Mouse (Mus musculus): ENCODE results near the gene Gm3854.
"Not testable (repeated sequence)": the region's sequence is repeated elsewhere in the genome, so short reads cannot be mapped to it uniquely, and the experiment has no call there.

Gm3854 gene

DNA sequence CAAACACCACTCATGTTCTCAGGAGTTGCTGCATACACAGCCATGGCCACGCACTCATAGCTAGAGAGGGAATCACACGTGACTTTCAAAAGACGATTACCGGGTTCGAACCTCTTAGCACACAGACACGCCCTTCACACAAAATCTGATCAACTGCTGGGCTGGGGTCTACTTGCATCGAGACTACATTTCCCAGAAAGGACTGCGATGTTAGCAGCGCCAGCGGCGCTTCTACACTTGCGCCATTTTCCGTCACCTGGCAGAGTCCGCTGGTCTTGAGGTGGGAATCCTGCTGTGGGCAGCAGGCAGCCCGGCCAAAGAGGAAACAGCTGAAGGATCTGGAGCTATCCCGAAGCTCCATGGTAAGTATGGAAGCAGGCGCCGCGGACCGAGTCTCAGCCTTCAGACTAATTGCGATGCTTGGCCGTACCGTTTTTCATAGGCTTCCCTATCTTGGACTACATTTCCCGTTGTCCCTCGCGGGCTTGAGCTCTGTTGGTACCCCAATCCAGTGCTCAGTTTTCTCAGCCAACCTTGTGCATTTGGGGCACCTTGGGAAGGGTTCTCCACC is at the start of gene Gm3854:
Gm3854 (plus strand) TSS at position 259 of the 571 bp plus-strand sequence.
- in situ Hi-C loops (cut with MboI; ENCODE audit: low pct_unique_long_range_greater_than_20kb in 1 of 2, low sequenced_read_pairs in 2 of 2, unreplicated experiment in 1 of 2), result no loop called here

DNA sequence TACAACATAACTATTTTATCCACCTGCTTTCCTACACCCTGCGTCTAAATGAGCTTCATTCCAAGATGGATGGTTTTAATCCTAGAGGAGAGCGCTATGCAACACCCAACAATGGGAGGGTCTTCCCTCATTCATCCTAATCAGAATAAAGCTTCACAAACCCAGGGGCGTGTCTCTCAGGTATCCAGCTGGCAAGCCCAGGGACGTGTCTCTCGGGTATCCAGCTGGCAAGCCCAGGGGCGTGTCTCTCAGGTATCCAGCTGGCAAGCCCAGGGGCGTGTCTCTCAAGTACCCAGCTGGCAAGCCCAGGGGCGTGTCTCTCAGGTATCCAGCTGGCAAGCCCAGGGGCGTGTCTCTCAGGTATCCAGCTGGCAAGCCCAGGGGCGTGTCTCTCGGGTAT is 42.8 kb upstream of the Gm3854 start:
- in situ Hi-C loops (cut with MboI; ENCODE audit: low pct_unique_long_range_greater_than_20kb in 1 of 2, low sequenced_read_pairs in 2 of 2, unreplicated experiment in 1 of 2), result not testable (repeated sequence)

DNA sequence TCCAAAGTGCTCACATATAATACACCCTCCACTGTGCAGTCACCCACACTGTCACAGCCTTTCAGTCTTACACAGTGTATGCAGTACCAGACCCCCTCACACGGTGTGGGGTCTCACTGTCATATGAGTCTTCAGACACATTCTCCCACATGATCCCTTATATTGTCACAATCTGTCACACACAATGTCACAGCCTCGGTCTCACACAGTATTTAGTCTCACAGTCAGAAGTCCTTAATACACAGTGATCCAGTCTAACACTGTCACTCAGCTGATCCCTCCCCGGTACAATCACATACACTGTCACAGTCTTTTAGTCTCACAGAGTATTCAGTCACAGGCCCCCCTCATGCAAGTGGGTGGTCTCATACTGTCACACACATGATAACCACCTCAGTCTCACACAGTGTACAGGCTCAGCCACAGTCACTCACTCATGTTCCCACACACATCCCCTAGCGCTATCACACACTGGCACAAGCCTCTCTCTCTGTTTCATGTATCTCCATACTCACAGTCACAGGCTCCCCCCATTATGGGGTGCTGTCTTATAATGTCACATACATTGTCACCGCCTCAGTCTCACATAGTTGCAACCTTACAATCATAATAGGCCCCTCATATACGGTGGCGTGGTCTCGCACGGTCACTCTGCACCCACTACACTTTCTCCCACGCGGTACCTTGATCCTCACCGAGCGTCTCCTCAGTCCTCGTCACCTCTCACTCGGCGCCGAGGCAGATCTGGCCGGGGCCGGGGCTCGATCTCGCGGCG is 12.9 kb upstream of the Gm3854 start:
- in situ Hi-C loops (cut with MboI; ENCODE audit: low pct_unique_long_range_greater_than_20kb in 1 of 2, low sequenced_read_pairs in 2 of 2, unreplicated experiment in 1 of 2), result loop anchor here in 1 of 2 experiments (10.0 kb wide), 1 partner anchor 56 kb away; no protein-coding TSS in a partner anchor

DNA sequence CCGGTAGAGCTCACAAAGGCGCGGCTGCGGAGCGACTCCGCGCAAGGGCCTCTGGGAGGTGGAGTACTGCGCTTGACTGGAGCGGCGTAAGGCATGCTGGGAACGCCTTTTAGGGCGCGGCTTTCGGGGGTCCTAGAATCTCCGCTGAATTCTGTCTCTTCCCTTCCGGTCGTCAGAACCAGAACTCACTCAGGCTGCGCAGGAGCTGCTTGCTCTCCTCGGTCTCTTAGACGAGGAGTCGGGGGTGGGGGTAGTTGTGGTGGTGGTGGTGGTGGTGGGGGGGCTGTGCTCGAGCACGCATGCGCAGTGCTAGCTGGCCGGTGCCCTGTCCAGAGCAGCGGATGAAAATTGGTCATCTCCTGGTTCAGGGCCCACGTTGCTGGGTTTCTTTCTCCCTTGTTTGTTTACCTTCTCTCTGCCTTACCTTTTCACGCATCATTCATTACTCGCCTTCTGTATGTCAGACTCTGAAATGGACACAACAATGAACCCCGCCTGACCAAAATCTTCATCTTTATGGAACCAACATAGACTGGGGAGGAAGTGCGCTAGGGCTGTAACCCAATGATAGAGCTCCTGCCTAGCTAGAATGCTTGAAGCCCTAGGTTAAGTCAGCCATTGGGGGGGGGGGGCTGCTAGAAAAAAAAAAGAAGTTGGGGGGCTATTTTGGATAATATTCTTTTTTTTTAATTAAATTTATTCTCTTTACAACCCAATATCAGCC is 12.2 kb upstream of the Gm3854 start, which contains the start of gene Zfp583:
Zfp583 (minus strand) TSS at position 53 of the 724 bp plus-strand sequence.
- in situ Hi-C loops (cut with MboI; ENCODE audit: low pct_unique_long_range_greater_than_20kb in 1 of 2, low sequenced_read_pairs in 2 of 2, unreplicated experiment in 1 of 2), result loop anchor here in 1 of 2 experiments (10.0 kb wide), 1 partner anchor 57 kb away; no protein-coding TSS in a partner anchor

DNA sequence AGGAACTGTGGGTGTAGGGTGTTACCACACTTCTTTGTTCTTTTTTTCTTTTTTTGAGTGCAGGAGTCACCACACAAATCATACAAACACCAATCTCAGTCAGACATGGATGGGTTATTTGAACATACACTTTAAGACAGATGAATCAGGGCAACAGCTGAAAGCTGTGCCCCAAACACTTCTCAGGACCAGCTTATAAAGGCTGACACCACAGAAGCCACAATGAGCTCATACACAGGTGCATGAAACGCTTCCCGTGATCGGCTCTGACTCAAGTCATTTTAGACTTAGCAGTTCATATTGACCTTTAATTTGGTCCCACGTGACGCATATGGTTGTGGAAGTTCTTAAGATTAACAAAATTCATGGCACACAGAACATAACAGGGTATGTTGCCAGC is 3.7 kb upstream of the Gm3854 start:
- in situ Hi-C loops (cut with MboI; ENCODE audit: low pct_unique_long_range_greater_than_20kb in 1 of 2, low sequenced_read_pairs in 2 of 2, unreplicated experiment in 1 of 2), result loop anchor here in 1 of 2 experiments (10.0 kb wide), 1 partner anchor 65 kb away; no protein-coding TSS in a partner anchor

DNA sequence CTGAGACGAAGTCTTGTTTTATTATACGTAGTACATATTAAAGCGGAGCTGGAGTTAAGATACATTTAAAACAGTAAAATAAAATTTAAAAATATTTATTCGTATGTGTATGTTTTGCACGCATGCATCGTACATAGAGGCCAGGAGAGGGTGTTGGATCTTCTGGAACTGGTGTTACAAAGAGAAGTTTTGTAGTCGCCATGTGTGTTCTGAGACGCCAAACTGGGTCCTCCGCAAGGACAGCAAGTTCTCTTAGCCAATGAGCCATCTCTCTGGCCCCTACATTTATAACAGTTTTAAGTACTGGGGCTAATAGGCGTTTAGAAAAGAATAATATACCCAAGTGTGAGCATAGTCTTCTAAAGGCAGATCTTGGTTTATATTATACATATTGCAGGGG is 565 bp downstream of the Gm3854 start:
- in situ Hi-C loops (cut with MboI; ENCODE audit: low pct_unique_long_range_greater_than_20kb in 1 of 2, low sequenced_read_pairs in 2 of 2, unreplicated experiment in 1 of 2), result no loop called here

DNA sequence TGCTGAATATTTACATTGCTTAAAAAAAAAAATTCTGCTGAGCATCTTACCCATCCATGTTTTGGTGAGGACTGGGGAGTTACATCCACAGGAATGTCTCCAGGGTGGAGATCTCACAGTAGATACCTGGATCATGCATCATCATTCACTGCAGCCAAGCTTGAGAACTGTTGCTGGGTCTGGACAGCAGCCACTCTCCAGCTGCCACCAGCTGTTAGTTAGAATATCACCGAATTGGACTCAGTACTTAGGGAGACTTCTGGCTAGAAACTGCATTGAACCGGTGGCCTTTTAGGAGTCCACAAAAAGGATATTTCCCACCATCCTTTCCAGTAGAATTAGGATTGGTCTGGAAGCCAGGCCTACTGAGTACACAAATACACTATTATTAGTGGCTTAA is 14.6 kb downstream of the Gm3854 start:
- in situ Hi-C loops (cut with MboI; ENCODE audit: low pct_unique_long_range_greater_than_20kb in 1 of 2, low sequenced_read_pairs in 2 of 2, unreplicated experiment in 1 of 2), result loop anchor here (5.0 to 25.0 kb wide), 5 partner anchors 57 to 929 kb away; partner anchors contain the start of genes Olfr1349 (in 2 of the 2), Gm20715 (in 1 of the 2) and Gm45844 (in 1 of the 2)

DNA sequence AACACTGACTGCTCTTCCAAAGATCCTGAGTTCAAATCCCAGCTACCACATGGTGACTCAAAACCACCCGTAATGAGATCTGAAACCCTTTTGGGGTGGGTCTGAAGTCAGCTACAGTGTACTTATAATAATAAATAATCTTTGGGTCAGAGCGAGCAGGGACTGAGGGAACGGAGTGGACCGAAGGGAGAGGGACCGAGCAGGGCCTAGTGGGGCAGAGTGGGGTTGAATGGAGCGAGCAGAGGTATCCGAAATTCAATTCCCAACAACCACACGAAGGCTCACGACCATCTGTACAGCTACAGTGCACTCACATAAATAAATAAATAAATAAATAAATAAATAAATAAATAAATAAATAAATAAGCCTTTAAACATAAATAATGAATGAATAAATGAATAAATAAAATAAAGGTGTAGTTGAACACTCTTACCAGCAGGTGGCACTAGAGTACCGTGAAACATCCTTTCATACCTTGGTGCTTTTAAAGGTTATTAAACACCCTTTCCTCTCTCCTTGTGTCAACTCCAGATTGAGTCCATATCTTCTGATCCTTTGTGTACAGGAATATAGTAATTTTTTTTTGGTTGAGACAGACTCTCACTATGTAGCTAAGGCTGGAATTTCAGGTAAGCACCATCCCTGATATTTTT is 15.5 kb downstream of the Gm3854 start:
- in situ Hi-C loops (cut with MboI; ENCODE audit: low pct_unique_long_range_greater_than_20kb in 1 of 2, low sequenced_read_pairs in 2 of 2, unreplicated experiment in 1 of 2), result loop anchor here (5.0 to 25.0 kb wide), 5 partner anchors 56 to 928 kb away; partner anchors contain the start of genes Olfr1349 (in 2 of the 2), Gm20715 (in 1 of the 2) and Gm45844 (in 1 of the 2)

DNA sequence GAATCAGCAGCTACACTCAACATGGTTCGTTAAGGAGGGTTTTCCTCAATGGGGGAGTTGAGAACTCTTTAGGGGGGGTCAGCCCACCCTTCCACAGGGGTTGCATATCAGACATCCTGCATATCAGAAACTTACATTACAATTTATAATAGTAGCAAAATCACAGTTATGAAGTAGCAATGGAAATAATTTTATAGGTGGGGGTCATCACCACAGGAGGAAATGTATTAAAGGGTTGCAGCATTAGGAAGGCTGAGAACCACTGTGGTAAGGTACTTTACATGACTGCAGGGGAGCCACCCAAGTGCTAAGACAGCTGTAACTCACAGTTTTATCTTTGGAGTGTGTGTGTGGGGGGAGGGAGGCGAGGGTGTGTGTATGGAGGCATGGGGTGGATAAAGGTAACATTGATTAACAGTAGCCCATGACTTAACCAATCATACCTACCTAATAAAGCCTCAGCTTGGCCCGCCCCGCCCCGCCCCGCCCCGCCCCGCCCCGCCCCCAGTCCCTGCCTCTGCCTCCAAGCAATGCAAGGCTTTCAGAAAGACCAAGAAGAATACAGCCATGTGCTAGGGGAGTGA is 17.0 kb downstream of the Gm3854 start:
- in situ Hi-C loops (cut with MboI; ENCODE audit: low pct_unique_long_range_greater_than_20kb in 1 of 2, low sequenced_read_pairs in 2 of 2, unreplicated experiment in 1 of 2), result loop anchor here in 1 of 2 experiments (25.0 kb wide), 1 partner anchor 927 kb away; the partner anchor contains the start of gene Gm45844

DNA sequence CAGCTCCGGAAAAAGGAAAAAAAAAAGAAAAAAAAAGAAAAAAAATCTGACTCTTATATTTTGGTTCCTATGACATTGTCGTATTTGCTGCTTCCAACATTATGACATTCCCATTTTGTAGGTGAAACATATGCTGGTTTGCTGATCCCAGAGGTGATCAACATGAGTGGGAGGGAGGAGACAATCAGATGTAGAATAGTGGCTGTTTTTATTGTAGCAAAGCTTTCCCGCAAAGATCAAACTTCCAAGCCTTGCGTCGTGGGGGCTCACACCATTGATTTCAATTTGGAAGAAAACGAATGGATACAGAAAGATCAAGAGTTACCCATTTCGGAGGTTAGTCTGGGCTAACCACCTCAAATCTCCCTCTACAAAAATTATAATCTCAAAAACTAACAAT is 18.2 kb downstream of the Gm3854 start:
- in situ Hi-C loops (cut with MboI; ENCODE audit: low pct_unique_long_range_greater_than_20kb in 1 of 2, low sequenced_read_pairs in 2 of 2, unreplicated experiment in 1 of 2), result loop anchor here in 1 of 2 experiments (25.0 kb wide), 1 partner anchor 926 kb away; the partner anchor contains the start of gene Gm45844

DNA sequence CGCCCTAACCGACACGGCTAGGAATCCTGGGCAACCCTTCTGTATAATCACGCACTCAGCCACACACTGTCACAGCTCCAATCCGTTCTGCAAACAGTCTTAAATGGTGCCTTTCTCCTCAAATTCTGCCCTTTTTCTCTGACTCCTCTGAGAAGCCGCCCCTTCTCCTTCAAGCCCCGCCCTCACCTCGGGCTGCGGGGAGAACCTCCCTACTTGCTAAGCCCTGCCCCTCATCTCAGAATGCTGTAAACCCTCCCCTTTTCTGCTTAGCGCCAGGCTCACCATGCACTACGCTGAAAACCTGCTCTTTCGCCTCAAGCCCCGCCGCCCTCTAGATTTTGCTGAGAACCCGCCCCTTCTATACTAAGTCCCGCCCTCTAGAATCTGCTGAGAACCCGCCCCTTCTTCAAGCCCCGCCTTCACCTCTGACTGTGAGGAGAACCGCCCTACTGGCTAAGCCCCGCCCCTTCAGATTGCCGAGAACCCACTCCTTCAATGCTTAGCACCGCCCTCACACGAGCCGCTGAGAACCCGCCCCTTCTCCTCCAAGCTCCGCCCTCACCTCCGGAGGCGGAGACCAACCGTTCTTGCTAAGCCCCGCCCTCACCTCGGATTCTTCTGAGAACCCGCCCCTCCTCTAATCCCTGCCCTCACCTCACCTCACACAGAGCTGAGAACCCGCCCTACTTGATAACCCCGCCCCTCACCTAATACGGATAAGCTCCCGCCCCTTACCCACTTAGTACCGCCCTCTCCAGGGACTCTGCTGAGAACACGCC is 18.9 kb downstream of the Gm3854 start:
- in situ Hi-C loops (cut with MboI; ENCODE audit: low pct_unique_long_range_greater_than_20kb in 1 of 2, low sequenced_read_pairs in 2 of 2, unreplicated experiment in 1 of 2), result loop anchor here in 1 of 2 experiments (25.0 kb wide), 1 partner anchor 925 kb away; the partner anchor contains the start of gene Gm45844

DNA sequence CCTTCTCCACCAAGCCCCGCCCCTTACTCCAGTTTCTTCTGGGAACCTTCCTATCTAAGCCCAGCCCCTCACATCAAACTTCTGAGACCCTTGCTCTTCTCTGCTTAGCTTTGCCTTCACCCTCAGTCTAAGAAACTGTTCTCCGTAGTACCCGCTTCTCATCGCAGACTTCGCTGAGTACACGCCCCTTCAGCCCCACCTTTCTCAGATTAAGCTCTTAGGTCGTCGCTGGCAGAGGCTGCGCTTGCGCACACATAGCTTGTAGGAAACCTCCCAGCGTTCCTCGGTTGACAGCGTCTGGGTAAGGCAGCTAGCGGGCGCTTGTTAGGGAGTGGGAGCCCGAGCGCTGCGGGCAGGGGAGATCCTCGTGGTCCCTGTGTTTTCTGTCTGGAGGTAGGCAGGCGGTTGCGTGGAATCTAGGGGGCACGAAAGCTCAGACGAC is 19.5 kb downstream of the Gm3854 start, which contains the start of gene Zfp78:
Zfp78 (plus strand) TSS at position 234 of the 442 bp plus-strand sequence.
- in situ Hi-C loops (cut with MboI; ENCODE audit: low pct_unique_long_range_greater_than_20kb in 1 of 2, low sequenced_read_pairs in 2 of 2, unreplicated experiment in 1 of 2), result loop anchor here in 1 of 2 experiments (25.0 kb wide), 1 partner anchor 924 kb away; the partner anchor contains the start of gene Gm45844

DNA sequence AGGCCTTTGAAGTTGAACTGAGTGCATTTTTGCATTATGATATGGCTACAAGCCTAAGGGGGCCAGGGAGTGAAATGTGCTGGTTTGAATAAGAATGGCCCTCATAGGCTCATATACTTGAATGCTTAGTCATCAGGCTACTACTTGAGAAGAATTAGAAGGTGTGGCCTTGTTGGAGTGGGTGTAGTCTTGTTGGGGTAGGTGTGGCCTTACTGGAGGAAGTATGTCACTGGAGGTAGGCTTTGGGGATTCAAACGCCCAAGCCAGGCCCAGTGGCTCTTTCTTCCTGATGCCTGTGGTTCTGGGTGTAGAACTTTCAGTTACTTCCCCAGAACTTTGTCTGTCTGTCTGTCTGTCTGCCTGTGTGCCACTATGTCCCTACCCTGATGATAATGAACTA is 21.2 kb downstream of the Gm3854 start:
- in situ Hi-C loops (cut with MboI; ENCODE audit: low pct_unique_long_range_greater_than_20kb in 1 of 2, low sequenced_read_pairs in 2 of 2, unreplicated experiment in 1 of 2), result loop anchor here in 1 of 2 experiments (25.0 kb wide), 1 partner anchor 923 kb away; the partner anchor contains the start of gene Gm45844

DNA sequence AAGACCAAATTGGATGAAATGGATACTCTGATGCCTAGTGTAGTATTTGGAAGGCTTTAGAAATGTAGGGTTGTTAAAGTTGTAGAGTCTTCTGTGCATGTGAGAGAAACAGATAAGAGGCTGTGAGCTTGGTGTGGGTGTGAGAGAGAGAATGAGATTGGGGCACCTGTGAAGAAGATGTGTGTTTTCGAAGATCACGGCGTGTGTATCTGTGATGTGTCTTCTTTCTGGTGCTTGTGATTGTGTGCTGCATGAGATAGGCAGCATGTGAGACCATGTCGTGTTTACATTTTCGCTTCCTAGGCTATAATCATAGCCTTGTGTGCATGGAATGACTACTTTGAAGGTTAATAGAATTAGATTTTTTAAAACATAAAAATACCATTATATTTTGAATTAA is 23.6 kb downstream of the Gm3854 start:
- in situ Hi-C loops (cut with MboI; ENCODE audit: low pct_unique_long_range_greater_than_20kb in 1 of 2, low sequenced_read_pairs in 2 of 2, unreplicated experiment in 1 of 2), result loop anchor here in 1 of 2 experiments (25.0 kb wide), 1 partner anchor 920 kb away; the partner anchor contains the start of gene Gm45844

DNA sequence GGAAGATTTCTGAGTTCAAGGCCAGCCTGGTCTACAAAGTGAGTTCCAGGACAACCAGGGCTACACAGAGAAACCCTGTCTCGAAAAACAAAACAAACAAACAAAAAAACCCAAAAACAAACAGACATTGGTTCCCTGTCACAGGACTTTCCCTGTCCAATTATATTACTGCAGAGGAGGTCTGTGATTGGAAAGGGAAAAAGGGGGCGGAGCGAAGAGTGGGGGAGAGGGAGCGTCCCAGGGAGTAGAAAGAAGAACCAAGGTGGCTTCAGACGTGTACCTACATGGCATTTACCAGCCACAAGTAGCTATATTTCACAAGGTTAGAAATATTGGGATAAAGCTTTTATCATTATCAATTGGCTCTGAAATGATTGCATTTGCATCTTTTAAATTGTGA is 24.6 kb downstream of the Gm3854 start:
- in situ Hi-C loops (cut with MboI; ENCODE audit: low pct_unique_long_range_greater_than_20kb in 1 of 2, low sequenced_read_pairs in 2 of 2, unreplicated experiment in 1 of 2), result loop anchor here in 1 of 2 experiments (25.0 kb wide), 1 partner anchor 919 kb away; the partner anchor contains the start of gene Gm45844

DNA sequence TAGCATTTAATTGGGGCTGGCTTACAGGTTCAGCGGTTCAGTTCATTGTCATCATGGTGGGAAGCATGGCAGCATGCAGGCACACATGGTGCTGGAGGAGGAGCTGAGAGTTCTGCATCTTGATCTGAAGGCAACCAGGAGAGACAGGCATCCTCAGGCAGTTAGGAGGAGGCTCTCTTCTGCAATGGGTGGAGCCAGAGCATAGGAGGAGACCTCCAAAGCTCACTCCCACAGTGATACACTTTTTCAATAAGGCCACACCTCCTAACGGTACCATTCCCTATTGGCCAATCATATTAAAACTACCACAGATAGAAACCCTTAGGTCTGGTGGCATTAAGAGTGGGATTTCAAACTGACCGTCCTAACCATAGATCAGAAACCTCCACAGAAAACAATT is 25.9 kb downstream of the Gm3854 start:
- in situ Hi-C loops (cut with MboI; ENCODE audit: low pct_unique_long_range_greater_than_20kb in 1 of 2, low sequenced_read_pairs in 2 of 2, unreplicated experiment in 1 of 2), result loop anchor here in 1 of 2 experiments (25.0 kb wide), 1 partner anchor 918 kb away; the partner anchor contains the start of gene Gm45844
